Mouse (Mus musculus): ENCODE results near the gene Slamf8.

Gene Slamf8

GRCm38 (mm10) chr1:172590385-172590784 lies at the start of gene Slamf8:
Gene Slamf8 (minus strand): TSS chr1:172590568.
- DNase-seq (ENCODE audit: low read depth), result no peak

- no peak for DNase-seq (ENCODE audit: low read depth)
Measured at GRCm38 (mm10) chr1:172638781-172639180, 48.4 kb upstream of the Slamf8 start.

- peak; percentile 40 for DNase-seq (ENCODE audit: low read depth)
Measured at GRCm38 (mm10) chr1:172637801-172638200, 47.4 kb upstream of the Slamf8 start.

GRCm38 (mm10) chr1:172636266-172636665 lies 45.9 kb upstream of the Slamf8 start:
- DNase-seq (ENCODE audit: low read depth), result peak; percentile 89

GRCm38 (mm10) chr1:172635258-172635657 lies 44.9 kb upstream of the Slamf8 start:
- DNase-seq (ENCODE audit: low read depth), result no peak

GRCm38 (mm10) chr1:172634136-172634535 lies 43.8 kb upstream of the Slamf8 start:
- DNase-seq (ENCODE audit: low read depth), result no peak

GRCm38 (mm10) chr1:172632451-172633326 lies 42.3 kb upstream of the Slamf8 start, which contains the start of gene Dusp23:
Gene Dusp23 (minus strand): TSS chr1:172632962.
- DNase-seq (ENCODE audit: low read depth), result peak; percentile 99

GRCm38 (mm10) chr1:172631721-172632120 lies 41.4 kb upstream of the Slamf8 start:
- DNase-seq (ENCODE audit: low read depth), result no peak

GRCm38 (mm10) chr1:172629831-172630230 lies 39.5 kb upstream of the Slamf8 start:
- DNase-seq (ENCODE audit: low read depth), result no peak

- no peak for DNase-seq (ENCODE audit: low read depth)
Measured at GRCm38 (mm10) chr1:172626306-172626705, 35.9 kb upstream of the Slamf8 start.

GRCm38 (mm10) chr1:172624081-172624480 lies 33.7 kb upstream of the Slamf8 start:
- no peak for DNase-seq (ENCODE audit: low read depth)

GRCm38 (mm10) chr1:172623599-172623998 lies 33.2 kb upstream of the Slamf8 start:
- DNase-seq (ENCODE audit: low read depth), result no peak

- DNase-seq (ENCODE audit: low read depth), result peak; percentile 63
Measured at GRCm38 (mm10) chr1:172619235-172619634, 28.9 kb upstream of the Slamf8 start.

GRCm38 (mm10) chr1:172618141-172618540 lies 27.8 kb upstream of the Slamf8 start:
- no peak for DNase-seq (ENCODE audit: low read depth)

GRCm38 (mm10) chr1:172617365-172618076 lies 27.2 kb upstream of the Slamf8 start:
- no peak for DNase-seq (ENCODE audit: low read depth)

- DNase-seq (ENCODE audit: low read depth), result no peak
Measured at GRCm38 (mm10) chr1:172616537-172617300, 26.4 kb upstream of the Slamf8 start.

GRCm38 (mm10) chr1:172615412-172615811 lies 25.0 kb upstream of the Slamf8 start:
- DNase-seq (ENCODE audit: low read depth), result peak; percentile 27

GRCm38 (mm10) chr1:172614654-172615053 lies 24.3 kb upstream of the Slamf8 start:
- DNase-seq (ENCODE audit: low read depth), result no peak

- DNase-seq (ENCODE audit: low read depth), result peak; percentile 55
Measured at GRCm38 (mm10) chr1:172612745-172613144, 22.4 kb upstream of the Slamf8 start.

GRCm38 (mm10) chr1:172611304-172611703 lies 20.9 kb upstream of the Slamf8 start:
- no peak for DNase-seq (ENCODE audit: low read depth)

- no peak for DNase-seq (ENCODE audit: low read depth)
Measured at GRCm38 (mm10) chr1:172602326-172602725, 12.0 kb upstream of the Slamf8 start, which contains the start of gene Fcrl6. Gene Fcrl6 (minus strand): TSS chr1:172602551.

GRCm38 (mm10) chr1:172594495-172594894 lies 4.1 kb upstream of the Slamf8 start:
- DNase-seq (ENCODE audit: low read depth), result peak; percentile 45
